Mouse (Mus musculus) cerebellum, postnatal 10 days (tissue): ENCODE data around the gene Zfp229.
"Not testable (repeated sequence)": the region's sequence is repeated elsewhere in the genome, so short reads cannot be mapped to it uniquely, and the experiment has no call there.

Experiments
- DNase-seq, 2 experiments: peaks; one replicate each; pipeline ENCODE4 v3.0.0; 2021; ENCODE audit warnings: mixed read lengths in 2 of 2

Gene Zfp229

GRCm38 (mm10) chr17:21730495-21730894 lies at the start of gene Zfp229:
TSS of gene Zfp229 (plus strand) at chr17:21730795.
- DNase-seq, result not testable (repeated sequence)

DNA sequence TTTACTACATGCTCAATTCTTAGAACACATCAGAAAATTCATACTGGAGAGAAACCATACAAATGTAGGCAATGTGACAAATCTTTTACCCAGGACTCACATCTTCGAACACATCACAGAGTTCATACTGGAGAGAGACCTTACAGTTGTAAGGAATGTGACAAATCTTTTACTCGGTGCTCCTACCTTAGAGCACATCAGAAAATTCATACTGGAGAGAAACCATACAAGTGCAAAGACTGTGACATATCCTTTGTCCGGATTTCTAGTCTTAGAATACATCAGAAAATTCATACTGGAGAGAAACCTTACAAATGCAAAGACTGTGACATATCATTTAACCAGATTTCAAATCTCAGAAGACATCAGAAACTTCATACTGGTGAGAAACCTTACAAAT lies 39.0 kb upstream of the Zfp229 start, which contains the start of gene Gm10226:
Gene Gm10226, plus strand, starts transcription at position 301 of the 400 bp plus-strand sequence.
- no peak for DNase-seq

GRCm38 (mm10) chr17:21693342-21693741 lies 37.3 kb upstream of the Zfp229 start:
- no peak for DNase-seq

DNA sequence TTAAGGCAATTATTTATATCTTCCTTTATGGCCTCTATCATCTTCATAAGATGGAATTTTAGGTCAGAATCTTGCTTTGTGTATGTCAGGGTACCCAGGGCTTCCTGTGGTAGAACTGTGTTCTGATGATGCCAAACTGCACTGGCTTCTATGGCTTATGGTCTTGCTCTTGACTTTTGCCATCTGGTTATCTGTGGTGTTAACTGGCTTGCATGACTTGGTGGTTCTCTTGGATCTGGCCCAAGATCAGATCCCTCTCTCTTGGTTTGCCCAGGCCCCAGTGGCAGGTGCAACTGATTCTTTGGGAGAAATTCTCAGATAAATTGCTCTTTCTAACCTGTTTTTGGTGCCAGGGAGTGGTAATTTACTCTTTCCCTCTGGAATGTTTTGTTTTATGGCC lies 34.5 kb upstream of the Zfp229 start:
- DNase-seq, result no peak

- DNase-seq, result no peak
These were observed 28.0 kb upstream of the Zfp229 start for GRCm38 (mm10) chr17:21702281-21703240.

DNA sequence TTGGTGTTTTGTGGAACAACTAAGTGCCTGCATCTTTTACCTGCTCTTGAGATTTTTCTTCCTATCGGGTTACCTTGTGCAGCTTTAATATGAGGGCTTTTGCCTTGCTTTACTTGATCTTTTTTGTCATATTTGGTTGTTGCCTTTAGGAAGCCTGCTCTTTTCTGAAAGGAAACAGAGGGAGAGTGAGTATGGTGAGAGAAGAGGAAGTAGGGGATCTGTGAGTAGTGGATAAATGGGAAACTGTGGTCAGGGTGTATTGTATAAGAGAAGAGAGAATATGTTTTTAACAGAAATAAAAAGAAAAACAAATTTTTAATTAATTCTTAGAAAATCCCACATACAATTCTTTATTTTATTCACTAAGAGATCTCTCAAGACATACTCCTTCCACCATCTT lies 27.2 kb upstream of the Zfp229 start:
- DNase-seq, result no peak

GRCm38 (mm10) chr17:21707343-21707996 lies 23.1 kb upstream of the Zfp229 start, which contains the start of gene Zfp760:
TSS of gene Zfp760 (plus strand) at chr17:21707741.
- DNase-seq, result peak; percentile 87

DNA sequence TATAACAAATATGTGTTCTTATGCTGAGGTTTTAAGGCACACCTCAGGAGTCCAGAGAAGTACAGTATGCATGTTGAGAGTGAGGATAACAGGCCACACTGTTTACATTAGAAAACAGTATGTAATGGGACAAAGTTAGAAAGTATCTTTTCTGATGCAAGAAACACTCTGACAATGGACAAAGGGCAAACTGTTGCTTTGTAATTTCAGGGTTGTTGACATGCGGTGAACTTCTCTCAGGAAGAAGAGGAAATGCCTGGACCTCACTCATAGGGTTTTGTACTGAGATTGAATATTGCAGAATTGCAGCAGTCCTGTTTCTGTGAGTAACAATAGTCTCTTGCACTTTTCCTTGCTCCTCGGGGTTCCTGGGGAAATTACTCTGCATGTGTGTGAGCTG lies 22.2 kb upstream of the Zfp229 start:
- DNase-seq, result no peak

DNA sequence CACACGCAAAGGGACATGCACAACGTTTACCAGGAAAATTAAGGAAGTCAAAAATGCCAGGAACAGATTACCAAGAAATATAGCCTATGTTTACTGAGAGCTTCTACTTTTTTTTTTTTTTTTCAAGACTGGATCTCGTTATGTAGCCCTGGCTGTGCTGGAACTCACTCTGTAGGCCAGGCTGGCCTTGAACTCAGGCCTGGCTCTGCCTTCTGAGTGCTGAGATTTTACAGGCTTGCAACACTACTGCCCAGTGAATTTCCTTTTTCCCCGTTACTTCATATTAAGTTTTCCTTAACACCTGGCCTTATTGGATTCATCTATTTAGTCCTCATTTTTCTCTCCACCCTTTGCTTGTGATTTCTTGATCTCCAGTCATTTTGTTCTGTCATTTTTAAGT lies 2.5 kb downstream of the Zfp229 start:
- peak in 1 of 2 experiments; percentile 4 for DNase-seq

- peak; percentile 83 to 84 for DNase-seq
These were observed 3.0 kb downstream of the Zfp229 start for GRCm38 (mm10) chr17:21733529-21734031.

DNA sequence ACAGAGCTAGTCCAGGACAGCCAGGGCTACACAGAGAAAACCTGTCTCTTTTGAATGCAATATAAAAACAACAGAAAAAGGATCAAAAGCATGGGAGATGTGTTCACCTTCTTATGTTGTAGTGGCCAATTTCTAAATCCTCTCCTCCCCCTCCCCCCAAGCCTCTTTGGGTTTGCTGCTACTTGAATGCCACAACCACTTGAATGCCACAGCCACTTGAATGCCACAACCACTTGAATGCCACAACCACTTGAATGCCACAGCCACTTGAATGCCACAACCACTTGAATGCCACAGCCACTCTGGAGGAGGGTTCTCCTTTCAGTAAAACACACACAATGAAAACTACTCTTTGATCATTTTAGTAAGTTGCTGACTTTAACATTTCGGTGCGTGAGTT lies 22.2 kb downstream of the Zfp229 start:
- no peak for DNase-seq

- DNase-seq, result peak; percentile 18
These were observed 23.0 kb downstream of the Zfp229 start for GRCm38 (mm10) chr17:21753342-21754208.

GRCm38 (mm10) chr17:21770336-21770735 lies 39.7 kb downstream of the Zfp229 start:
- no peak for DNase-seq

DNA sequence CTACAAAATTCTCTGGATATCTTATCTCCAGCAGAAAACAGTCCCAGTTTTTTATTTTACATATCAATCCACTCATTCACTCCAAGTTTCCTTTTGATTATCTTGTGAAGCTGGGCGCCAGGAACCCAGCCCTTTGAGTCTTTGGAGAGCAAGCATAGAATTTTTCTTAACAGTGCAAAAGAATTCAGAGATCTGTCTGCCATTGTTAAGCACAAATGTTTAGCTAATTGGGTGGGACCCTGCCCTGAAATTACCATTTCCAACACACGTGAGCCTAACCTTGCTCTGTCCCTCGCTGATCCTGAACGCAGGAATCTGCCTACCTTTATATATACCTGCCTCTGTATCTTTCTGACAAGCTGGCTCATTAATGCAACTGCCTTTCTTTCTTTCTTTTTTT lies 61.7 kb downstream of the Zfp229 start:
- no peak for DNase-seq

DNA sequence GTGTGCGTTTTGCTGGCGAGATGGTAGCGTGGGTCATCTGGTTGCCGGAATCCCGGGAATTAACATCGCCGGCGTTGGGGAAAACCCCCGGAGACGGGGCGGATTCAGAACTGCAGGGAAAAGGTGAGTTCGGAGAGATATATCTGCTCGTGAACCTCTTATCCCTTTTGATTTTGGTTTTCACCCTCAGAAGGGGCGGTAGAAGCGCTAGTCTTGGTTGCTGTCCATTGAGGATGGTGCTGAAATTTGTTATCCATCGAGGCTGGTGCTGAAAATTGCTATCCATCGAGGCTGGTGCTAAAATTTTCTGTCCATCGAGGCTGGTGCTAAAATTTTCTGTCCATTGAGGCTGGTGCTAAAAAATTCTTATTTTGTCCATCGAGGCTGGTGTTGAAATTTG lies 70.8 kb downstream of the Zfp229 start:
- DNase-seq, result not testable (repeated sequence)
